Mouse (Mus musculus): ENCODE measurements around the gene R3hdm4. TPM values are rescaled to one million over a fixed set of nuclear protein-coding genes. Genes with fewer than 3 reads are reported as not detected.

Gene R3hdm4
- total RNA-seq, 2 experiments from 2014 or later: 81.0 to 88.1 TPM

- intact Hi-C loops (cut with DNase I): no loop called here
- DNase-seq: no peak
Measured at GRCm38 (mm10) chr10:79945507-79946234, 24.7 kb upstream of the R3hdm4 start.

- intact Hi-C loops (cut with DNase I): no loop called here
- DNase-seq: no peak
Measured at GRCm38 (mm10) chr10:79943471-79943901, 22.5 kb upstream of the R3hdm4 start.

GRCm38 (mm10) chr10:79942988-79943387 is 22.0 kb upstream of the R3hdm4 start:
- no peak for DNase-seq
- intact Hi-C loops (cut with DNase I): no loop called here

- intact Hi-C loops (cut with DNase I): no loop called here
- peak in 1 of 2 experiments; percentile 29 for DNase-seq
Measured at GRCm38 (mm10) chr10:79940749-79941148, 19.7 kb upstream of the R3hdm4 start.

- intact Hi-C loops (cut with DNase I): no loop called here
- DNase-seq: no peak
Measured at GRCm38 (mm10) chr10:79937775-79938526, 16.9 kb upstream of the R3hdm4 start.

GRCm38 (mm10) chr10:79936911-79937441 is 16.0 kb upstream of the R3hdm4 start:
- intact Hi-C loops (cut with DNase I): no loop called here

GRCm38 (mm10) chr10:79936284-79936910 is 15.4 kb upstream of the R3hdm4 start:
- DNase-seq: no peak
- intact Hi-C loops (cut with DNase I): no loop called here

More at GRCm38 (mm10) chr10:79936911-79937441, 16.0 kb upstream of the R3hdm4 start:
- DNase-seq: peak; percentile 79 to 84

GRCm38 (mm10) chr10:79934794-79935569 is 14.0 kb upstream of the R3hdm4 start:
- DNase-seq: no peak
- intact Hi-C loops (cut with DNase I): no loop called here

- intact Hi-C loops (cut with DNase I): no loop called here
- DNase-seq: peak; percentile 89 to 91
Measured at GRCm38 (mm10) chr10:79934272-79934721, 13.3 kb upstream of the R3hdm4 start.

GRCm38 (mm10) chr10:79933861-79934260 is 12.9 kb upstream of the R3hdm4 start:
- DNase-seq: no peak
- intact Hi-C loops (cut with DNase I): no loop called here

GRCm38 (mm10) chr10:79933145-79933679 is 12.2 kb upstream of the R3hdm4 start:
- intact Hi-C loops (cut with DNase I): no loop called here
- DNase-seq: peak; percentile 27 to 41

- intact Hi-C loops (cut with DNase I): no loop called here
- peak; percentile 71 to 75 for DNase-seq
Measured at GRCm38 (mm10) chr10:79932736-79933135, 11.7 kb upstream of the R3hdm4 start.

GRCm38 (mm10) chr10:79931797-79932196 is 10.8 kb upstream of the R3hdm4 start:
- intact Hi-C loops (cut with DNase I): no loop called here
- no peak for DNase-seq

- intact Hi-C loops (cut with DNase I): no loop called here
- DNase-seq: no peak
Measured at GRCm38 (mm10) chr10:79930826-79931186, 9.8 kb upstream of the R3hdm4 start.

- intact Hi-C loops (cut with DNase I): no loop called here
- no peak for DNase-seq
Measured at GRCm38 (mm10) chr10:79929967-79930825, 9.2 kb upstream of the R3hdm4 start.

GRCm38 (mm10) chr10:79928907-79929701 is 8.1 kb upstream of the R3hdm4 start:
- no peak for DNase-seq
- intact Hi-C loops (cut with DNase I): no loop called here

GRCm38 (mm10) chr10:79928030-79928694 is 7.2 kb upstream of the R3hdm4 start:
- DNase-seq: peak in 1 of 2 experiments; percentile 40
- intact Hi-C loops (cut with DNase I): no loop called here
